Mouse (Mus musculus): ENCODE results near the gene Bend6. TPM values are rescaled to one million over a fixed set of nuclear protein-coding genes. Genes with fewer than 3 reads are reported as not detected.

Gene Bend6
- polyA plus RNA-seq (2012; rRNA removed): 0.56 and 0.57 TPM in 2 replicates

DNA sequence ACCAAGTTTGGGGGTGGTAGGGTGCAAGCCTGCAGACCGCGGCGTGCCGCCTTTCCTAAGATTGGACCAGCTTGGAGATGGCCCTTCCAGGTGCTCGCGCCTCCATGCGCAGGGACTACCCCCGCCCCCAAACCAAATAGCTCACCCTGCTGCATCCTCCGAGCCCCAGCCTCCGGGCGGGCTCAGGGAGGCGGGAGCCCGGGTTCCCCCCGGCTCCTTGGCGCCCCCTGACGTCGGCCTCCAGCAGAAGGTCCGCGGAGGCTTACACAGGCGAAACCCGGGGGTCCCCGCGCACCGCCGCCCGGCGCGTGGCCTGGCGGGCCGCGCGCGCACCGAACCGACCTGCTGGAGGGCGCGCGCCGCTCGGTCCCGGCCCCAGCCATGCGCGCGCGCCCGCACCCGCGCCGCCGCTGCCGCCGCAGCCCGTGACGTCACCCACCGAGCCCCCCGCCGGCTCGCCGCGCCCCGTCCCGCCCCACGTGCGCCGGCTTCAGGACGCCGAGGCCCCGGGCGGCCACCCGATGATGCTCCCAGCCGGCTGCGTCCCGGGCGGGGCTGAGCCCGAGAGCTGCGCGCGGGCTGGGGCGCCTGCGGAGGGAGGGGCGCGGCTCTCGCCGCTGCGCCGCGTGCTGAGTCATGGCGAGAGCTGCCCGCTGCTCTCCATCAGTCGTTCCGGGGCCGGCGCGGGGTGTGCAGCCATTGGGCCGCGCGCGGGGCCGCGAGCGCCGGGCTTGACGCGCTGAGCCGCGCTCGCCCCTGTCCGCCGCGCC, at the start of gene Bend6:
Gene Bend6 (minus strand): TSS at position 396 of the 770 bp plus-strand sequence.

DNA sequence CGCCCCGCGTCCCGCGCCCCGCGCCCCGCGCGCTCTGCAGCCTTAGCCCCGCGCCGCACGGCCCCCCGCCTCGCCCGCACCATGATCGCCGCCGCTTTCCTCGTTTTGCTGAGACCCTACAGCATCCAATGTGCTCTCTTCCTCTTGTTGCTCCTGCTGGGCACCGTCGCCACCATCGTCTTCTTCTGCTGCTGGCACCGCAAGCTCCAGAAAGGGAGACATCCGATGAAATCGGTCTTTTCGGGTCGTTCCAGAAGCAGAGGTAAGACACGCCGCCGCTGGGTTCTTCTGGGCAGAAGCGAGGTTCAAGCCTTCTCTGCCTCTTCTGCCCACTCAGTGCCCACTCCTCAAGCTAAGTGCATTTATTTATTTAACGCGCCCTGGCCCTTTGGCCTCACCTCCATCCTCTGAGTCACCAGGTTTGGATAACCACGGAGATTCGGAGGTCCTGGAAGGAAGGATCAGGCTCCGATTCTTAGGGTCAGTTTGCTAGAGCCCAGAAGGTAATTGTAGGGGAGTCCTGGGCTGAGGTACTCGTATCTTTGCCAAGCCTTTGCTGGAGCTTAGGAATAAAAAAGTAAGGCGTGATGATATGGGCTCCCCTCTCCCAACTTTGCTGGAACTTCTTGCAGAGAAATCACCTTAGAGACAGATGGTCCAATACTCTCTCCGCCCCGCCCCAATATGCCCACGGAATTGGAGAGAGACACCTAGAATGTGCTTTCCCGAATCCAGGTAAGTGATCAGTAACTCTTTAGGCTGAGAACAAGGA, 761 bp upstream of the Bend6 start, which contains the start of gene Dst:
Gene Dst (plus strand): TSS at position 35 of the 772 bp plus-strand sequence.

DNA sequence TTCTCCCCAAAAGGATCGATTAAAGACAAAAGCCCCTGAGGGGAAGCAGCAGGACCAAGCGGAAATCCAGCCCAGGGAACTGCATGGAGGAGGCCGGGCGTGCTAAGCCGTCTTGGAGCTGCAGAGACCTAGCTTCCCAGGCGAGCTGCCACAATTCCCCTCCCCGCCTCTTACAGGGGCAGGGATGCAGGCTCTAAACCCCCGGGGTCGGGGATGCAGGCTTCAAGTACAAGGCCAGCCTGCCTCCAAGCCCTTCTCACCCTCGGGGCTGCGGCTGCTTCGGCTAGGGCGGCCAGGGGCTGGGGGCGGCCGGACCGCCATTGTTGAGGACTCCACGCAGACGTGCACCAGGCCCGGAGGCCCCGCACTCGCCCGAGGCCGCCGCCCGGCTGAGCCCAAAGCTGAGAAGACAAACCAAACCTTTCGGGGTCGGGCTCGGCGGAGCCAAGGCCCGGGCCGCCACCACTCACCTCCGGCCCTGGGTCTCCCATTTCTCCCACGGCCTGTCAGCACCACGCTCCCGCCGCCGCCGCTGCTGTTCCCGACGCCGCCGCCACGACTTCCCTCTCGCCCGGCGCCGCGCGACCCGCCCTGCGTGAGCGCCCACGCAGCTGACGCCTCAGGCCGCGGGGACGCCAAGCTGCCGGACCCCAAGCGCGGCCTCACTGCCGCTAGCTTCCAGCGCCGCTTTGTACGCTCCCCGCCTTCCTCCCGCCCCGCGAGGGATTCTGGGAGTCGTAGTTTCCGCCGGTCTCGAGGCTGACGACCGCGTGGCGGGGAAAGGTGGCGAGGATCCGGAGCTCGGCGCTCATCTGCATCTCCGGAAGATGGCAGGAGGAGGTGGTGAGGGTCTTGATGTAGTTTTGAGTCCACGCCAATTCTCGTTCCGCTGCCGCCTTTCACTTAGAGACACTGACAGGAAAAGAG, 93.5 kb downstream of the Bend6 start, which contains the start of gene Zfp451:
Gene Zfp451 (minus strand): TSS at position 728 of the 927 bp plus-strand sequence.

Other genes with a start within 250 kb of the Bend6 start
- 33.6 and 40.0 TPM in 2 replicates for gene Prim2, start 238.0 kb downstream of the Bend6 start, polyA plus RNA-seq (2012; rRNA removed)
- gene Rab23, start 187.9 kb downstream of the Bend6 start, polyA plus RNA-seq (2012; rRNA removed): 2.1 and 3.3 TPM in 2 replicates
- gene Bag2, start 150.0 kb downstream of the Bend6 start, polyA plus RNA-seq (2012; rRNA removed): 27.1 and 31.9 TPM in 2 replicates
- gene Zfp451, start 93.2 kb downstream of the Bend6 start, polyA plus RNA-seq (2012; rRNA removed): 5.8 and 6.8 TPM in 2 replicates
- gene Dst, start 409 bp upstream of the Bend6 start, polyA plus RNA-seq (2012; rRNA removed): 5.4 and 5.7 TPM in 2 replicates